Mouse (Mus musculus) liver (tissue): ENCODE measurements at regions not wholly inside any gene's neighbourhood (a gene's known extent, or its start where the extent isn't known, plus 50 kb on each side); places are given as distances from the start of the nearest gene placed in this dataset.

Source experiments
- DNase-seq: peaks from one replicate; pipeline ENCODE4 v3.0.0-alpha.2; 2020; ENCODE audit warnings: mixed read lengths

- no peak for DNase-seq
These were observed 148.6 kb downstream of the Snx19 start for GRCm38 (mm10) chr9:30575531-30575930.

DNA sequence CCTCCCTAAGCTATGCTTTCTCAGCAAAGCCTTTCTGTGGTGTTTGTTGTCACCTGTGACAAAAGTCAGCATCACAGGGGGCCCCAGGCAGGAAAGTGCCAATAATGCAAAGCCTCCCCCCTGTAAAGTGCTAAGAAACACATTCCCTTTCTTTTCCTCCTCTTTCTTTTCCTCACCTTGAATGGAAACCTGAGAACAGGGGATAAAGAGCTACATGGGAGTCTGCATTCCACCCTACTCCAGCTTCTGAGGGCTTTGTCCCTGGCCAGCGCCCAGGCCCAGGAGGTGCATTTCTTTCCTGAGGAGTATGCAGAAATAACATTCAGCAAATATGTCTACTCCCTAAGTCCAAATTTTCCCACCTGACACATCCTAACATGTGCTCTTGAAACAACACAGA, 146.4 kb downstream of the Snx19 start:
- DNase-seq, result no peak

DNA sequence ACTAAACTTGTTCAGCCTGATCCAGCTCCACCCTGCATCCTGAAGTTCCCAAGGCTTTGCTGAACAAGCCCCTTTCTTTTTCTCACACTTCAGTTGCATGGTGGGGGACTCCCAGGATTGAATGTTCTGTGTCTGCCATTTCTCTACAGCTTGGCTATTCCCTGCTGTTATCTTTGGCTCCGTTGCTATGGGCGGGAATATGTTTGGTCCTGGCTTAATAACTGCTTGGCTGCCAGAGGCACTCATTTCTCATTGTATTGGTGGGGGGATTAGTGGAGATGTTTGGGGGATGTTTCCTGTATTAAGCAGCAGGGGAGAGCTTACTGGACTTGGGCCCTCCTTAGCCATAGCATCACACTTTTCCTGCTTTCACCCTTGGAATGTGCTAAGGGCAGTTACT, 144.1 kb downstream of the Snx19 start:
- no peak for DNase-seq

DNA sequence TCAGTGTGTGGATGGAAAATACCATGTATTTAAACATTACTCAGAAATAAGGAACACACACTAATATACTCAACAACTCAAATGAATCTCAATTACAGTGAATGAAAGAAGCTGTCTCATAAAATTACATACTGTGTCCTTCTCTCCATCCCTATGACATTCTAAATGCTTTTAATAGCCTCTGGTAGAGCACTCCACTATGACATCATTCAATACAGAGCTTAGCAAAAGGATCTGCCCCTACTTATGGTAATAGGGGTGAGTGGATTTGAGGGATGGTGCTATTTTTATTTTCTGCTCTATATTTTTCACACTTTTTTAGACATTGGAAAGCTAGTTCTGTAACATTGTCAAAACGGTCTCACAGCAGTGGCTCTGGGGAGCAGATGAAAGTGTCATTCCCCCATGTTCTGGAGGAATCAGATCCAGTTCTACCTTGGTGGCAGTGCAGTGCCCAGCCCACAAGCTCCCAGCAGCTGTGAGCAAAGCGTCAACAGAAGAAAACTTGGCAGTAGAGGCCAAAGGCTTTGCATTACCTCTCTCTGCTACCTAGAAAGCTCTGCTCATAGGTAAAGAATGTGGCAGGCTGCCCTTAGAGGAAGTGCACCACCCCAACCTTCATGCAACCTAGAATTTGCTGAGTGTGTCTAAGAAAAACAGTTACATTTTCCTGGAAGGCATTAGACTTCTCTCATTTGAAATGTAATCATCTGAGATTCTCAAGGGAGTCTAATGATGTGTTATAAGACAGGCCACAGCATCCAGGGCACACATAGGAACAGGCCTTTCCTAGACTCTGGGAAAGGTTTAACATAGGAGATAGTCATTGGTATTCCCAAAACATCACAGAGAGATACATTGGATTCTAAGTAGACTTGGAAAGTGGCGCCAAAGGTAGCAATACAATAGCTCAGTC, 138.1 kb downstream of the Snx19 start:
- no peak for DNase-seq

- DNase-seq, result no peak
These were observed 136.5 kb downstream of the Snx19 start for GRCm38 (mm10) chr9:30563399-30563798.

GRCm38 (mm10) chr9:30554908-30555307, 128.0 kb downstream of the Snx19 start:
- no peak for DNase-seq

DNA sequence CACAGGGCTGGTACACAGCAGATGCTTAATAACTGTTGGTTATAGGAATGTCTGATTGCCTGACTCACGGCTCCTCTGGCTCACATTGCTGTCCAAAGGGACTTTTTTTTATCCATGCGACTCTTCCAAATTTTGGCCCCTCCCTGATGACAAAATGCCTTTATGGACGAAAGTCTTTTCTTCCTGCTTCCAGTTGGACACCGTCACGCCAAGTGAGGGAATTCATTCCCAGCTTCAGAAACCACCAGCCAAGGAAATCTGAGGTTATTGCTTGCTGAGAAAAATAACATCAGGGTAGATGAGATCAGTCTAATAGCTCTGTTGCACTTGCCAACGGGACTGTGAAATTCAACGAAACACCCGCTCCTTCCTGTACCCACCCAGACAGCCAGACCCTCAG, 125.8 kb downstream of the Snx19 start:
- DNase-seq, result no peak

- no peak for DNase-seq
These were observed 123.1 kb downstream of the Snx19 start for GRCm38 (mm10) chr9:30549892-30550515.

- no peak for DNase-seq
These were observed 113.0 kb downstream of the Snx19 start for GRCm38 (mm10) chr9:30539858-30540257.

DNA sequence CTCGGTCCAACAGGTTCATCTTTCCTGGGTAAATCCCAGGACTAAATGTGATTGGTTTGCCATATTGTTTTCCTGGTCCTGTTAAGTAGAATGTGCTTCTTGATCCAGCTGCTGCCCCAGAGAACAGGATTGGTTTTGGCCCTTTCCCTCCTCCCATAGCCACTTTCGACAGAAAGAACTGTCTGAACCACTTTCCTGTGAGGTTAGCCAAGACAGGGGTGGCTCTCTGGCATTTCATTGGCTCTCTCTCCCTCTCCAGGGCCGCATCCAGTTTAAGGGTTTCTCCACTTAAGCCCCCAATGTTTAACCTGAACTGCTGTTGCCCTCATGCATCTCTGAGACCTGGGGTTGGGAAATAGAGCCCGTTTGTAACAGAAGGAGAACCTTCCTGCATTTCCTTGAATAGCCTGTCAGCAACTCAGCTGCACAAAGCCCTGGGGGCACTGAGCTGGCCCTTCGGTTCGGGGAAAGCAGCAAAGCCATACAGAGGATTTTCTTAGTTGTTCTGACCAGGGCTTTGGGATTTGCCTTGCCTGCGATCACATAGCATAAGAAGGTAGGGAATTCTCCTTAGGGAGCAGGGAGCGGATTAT, 109.7 kb downstream of the Snx19 start:
- DNase-seq, result no peak

DNA sequence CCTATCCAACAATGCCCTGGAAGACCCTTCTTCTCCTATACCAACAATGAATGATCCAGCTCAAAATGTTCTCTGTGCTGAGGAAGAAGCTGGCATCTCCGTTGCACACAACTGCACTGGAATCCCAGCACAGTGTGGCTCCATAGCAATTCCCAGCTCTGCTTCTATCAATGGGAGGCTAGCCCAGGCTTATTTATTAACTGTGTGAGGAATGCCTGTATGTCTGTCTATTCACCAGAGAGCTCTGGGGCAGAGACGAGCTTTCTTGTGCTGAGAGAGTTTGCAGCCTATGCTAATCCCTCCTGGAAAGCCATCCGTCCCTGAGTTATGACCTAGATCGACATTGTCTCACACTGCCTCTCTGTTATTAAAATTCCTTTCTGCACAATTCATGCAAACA, 108.1 kb downstream of the Snx19 start:
- DNase-seq, result no peak

- no peak for DNase-seq
These were observed 107.0 kb downstream of the Snx19 start for GRCm38 (mm10) chr9:30533780-30534343.

DNA sequence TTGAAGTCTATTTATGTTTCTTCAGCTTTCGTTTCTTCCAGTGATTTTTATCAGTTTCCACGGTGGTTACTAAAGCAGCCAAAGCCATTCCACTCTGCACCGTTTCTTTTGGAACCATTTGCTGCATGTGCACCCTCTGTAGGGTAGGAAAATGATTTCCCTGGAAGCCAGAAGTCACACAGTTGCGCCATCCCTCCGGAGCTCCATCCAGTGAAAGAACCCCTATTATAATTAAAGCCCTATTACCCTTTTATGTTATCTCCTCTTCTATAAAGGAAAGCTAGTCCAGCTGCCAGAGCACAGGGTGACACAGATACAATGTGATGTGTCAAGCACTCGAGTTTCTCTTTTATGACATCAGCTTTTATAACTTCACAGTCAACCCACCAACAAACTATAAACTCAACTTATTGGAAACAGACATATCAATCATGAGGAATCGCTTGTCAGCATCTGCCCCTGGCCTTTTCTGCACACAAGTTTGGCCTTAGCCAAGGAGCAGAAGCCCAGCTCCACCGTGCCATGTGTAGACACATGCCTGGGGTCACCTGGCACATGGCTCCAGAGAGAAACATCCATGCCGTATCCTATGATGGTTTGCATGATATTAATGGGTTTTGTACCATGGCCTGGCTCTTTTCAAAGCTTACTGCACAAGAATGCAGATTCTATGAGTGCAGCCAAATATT, 106.3 kb downstream of the Snx19 start:
- no peak for DNase-seq

DNA sequence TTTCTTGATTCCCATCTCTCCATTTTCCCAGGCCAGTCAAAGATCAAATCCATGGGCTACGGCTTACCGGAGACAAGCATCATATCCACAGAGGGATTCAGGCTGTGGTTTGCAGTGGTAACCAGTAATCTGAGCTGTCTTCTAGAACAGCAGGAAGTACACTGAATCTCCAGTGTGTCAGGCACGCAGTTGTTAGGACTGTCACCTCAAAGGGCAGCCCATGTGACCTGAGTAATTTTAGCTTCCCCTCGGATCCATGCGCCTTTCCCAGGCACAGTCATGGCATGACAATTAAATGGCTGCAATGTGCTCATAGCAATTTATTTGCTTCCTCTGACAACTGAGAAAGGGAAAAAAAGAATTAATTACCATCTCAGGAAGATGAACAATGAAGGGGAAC, 98.2 kb downstream of the Snx19 start:
- no peak for DNase-seq

DNA sequence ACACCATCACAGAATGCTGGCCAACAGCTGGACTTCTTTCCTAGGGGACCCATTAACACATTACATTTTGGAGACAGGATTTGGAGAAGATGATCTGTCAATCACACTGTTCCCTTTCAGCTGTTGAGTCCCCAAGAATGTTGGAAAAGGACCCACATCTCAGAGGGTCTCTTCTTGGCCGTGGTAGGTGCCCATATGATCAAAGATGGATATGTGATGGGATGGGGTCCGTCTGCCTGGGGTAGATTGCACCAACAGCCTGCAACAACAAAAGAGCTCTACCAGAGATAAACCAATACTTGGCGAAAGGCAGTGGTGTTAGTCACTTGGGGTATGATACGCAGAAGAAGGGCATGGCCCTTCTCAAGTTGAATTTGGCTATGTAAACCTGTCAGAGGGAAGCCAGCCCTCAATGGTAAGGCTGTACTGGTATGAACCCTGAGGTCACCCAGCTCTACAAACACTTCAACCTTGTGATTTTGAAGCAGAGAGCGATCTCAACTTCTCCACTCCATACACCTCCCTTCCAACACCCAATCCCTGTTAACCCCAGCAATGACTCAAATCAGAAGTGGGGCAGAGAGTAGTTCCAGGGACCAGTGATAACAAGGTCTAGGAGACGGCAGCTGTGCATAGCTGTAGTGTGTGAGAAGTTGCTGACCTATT, 97.6 kb downstream of the Snx19 start:
- DNase-seq, result no peak

GRCm38 (mm10) chr9:30523852-30524251, 96.9 kb downstream of the Snx19 start:
- no peak for DNase-seq

DNA sequence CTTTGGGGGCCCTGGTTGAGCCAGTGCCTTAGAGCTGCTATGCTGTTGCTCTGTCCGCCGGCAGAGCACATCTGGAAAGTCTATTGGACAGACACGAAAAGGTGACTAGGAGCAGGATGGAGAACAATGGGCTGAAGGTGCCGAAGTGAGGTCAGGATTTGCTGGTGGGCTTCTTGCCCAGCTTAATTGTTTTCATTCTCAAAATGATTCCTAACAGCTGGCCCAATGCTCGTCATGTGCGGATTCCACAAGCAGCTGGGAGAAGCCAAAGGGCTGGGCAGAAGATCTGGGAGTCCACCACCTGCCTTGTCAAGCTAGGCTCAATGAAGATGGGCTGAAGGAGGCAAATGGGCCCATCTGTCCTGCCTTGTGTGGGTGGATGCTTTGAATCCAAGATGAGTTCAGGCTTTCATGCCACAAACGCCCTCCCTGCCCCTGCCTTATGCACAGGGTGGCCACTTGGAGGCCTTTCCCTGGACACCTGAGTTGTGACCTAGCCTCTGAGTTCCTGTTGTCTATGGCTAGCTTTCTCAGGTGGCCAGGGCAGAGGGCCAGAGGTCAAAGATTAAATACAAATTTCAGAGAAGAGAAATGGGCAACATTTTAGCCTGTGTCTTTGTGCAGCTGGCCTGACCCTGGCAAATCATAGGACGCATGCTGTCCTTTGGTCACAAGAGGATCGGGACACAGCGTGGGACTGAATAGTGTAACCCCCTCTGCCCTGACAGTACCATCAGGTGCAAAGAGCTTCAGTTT, 95.9 kb downstream of the Snx19 start:
- no peak for DNase-seq

DNA sequence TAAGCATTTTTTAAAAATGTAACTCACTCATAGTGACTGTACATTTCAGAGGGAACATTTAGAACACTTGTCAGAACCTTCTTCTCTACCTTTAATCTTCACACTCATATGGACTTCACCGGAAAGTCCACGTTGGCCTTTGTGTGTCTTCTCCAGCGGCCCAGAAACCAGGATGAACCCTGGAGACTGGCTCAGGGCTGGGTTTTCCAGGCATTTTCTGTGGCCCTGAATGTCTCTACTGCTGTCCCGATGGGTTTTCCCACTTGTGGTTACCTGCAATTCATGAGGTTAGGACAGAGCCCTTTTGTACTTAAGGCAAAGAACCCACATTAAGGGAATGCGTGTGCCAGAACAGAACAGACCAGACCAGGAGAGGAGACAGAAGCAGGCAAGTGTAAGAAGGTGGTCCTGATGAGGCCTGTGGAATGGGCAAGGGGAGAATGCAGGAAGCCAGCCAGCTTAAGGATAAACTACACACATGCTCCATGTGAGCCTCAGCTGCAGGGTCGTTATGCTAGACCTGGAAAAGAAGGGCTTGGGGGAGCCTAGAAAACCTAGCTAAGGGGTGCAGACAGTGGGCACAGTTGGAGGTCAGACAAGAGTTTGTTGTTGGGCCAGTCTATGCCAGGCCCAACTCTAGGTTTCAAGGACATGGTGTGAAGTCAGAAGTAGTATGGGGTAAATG, 94.8 kb downstream of the Snx19 start:
- DNase-seq, result no peak

DNA sequence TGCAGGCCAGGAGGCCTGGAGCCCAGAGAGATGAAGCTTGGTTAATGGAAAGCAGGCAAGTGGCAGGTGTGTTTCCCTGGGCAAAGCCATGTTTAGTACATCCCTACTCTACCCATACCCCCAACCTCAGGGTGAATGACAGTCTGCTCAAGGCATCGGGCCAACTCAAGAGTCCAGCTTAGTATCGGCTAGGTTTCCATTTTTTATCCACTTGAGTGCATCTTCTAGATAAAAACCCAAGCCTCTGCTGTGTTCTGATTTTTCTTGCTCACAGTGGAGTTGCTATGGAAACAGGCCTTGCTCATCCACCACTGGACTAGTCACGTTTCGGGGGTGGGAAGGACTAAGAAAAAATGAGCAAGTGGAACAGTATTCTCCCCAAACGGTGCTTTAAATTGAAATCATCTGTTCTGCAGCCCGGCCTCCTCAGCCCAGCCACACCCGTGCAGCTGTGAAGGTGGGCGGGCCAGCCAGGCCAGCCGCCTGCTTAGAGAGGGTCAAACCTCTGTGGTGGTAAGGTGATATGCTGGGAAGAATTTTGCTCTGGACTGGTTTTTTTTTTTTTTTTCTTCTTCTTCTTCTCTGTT, 94.0 kb downstream of the Snx19 start:
- DNase-seq, result peak; percentile 14

GRCm38 (mm10) chr9:30520116-30520515, 93.2 kb downstream of the Snx19 start:
- DNase-seq, result no peak

GRCm38 (mm10) chr9:30519231-30519630, 92.3 kb downstream of the Snx19 start:
- DNase-seq, result no peak
